Mouse (Mus musculus): ENCODE results near the gene Dytn.

Gene Dytn

DNA sequence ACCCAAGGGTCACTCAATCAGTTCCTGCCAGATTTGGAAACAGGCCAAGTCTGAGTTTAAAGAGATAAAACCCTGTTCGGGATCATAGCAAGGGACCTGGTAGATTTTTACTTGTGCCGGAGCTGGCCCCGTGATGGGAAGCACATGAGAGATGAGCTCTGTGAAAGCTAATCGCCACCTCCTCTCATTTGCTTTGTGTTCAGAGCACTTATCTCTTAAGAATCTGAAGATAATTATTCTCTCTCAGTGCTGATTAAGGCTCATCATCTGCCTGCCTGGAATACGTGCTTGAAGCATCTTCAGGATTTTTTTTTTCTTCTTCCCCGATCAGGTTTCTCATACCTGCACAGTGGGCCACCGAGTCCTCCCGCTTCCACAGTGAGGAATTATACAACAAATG is 107.6 kb downstream of the Dytn start:
- no peak for DNase-seq (ENCODE audit: low read depth, low spot score)

DNA sequence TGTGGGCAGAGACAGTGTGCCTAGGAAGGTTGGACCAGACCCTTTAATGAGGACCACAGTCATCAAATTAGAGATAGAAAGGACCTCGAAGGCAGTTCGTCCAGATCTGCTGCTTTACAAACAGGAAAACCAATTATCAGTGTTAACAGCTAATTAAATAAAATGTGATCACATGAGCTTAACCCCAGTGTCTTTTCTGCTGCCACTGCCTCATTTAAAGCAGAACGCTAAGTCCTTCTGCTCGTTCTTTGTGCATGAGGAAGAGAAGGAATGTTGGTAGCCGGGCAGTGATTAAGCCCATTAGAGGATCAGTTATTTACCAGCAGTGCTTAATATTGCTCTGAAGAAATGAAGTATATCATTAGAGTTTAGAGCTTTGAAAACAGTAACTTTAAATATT is 109.9 kb downstream of the Dytn start:
- DNase-seq (ENCODE audit: low read depth, low spot score): no peak

DNA sequence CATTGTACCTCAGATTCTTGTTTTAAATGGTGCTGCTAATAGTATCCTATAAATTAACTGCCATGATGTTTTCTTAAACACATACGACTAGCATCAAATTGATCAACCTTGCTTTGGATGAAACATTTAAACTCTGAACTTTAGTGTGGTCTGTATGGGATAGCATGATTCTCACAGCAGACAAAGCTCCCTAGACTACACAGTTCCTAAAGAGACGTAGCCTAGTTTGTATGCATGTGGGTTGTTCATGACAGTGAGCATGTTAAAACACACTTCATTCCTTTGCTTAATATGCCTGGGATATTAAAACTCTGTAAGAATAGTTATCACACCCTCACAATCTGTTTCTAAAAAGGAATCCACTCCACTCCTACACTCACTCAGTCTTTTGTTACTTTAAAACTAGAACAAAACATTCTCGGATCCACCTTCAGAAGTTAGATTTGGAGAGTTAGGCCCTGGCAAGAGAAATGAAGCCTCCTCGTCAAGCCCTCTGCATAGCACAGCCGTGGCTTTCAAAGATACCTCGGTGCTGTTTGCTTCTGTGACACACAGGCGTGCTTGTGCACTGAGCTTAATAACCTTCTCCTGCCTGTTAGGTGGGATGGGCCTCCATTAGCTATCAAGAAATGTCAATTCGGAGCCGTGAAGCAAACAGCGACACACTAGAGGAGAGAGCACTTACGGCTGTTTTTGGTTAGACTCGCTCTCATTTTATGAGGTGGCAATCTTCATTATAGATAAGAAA is 112.7 kb downstream of the Dytn start:
- DNase-seq (ENCODE audit: low read depth, low spot score): no peak

DNA sequence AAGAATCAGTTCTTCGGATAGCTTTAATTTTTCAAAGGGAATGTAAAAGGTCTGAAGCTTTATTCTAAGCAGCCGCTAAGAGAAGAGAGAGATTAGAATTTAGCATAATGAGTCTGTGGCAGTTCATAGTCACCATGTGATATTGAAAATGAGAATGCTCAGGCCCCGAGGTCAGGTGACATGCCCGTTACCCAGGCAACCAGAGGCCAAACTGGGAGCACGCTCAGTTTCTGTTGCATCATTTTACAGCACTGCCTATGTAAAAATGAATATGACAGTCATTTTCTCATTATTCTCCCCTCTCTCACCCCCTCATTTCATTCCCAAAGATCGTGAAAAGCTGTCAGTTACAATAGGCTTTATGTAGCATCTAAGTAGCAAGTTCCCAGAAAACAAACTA is 113.3 kb downstream of the Dytn start:
- no peak for DNase-seq (ENCODE audit: low read depth, low spot score)

Measured in WW6 (cell line).